Comparison of ENCODE assay signal across 8 mouse cellular contexts in genomic region chr15:89140048-89140658, GRCm38 (mm10). TPM values are rescaled to one million over a fixed set of nuclear protein-coding genes. Genes with fewer than 3 reads are reported as not detected.
A peak's percentile ranks its signal among the peaks of the same experiment; 100 is the strongest.
DNase-seq lines count a peak whose midpoint lies in the region; ATAC-seq and TF ChIP-seq lines count a peak whose summit lies in the region.
"Had no signal": no experiment of that assay in that cellular context is flagged by ENCODE, and none has a peak within 500 bp of the region (broad histone marks: within the 10 kb centered on the region; RNA-seq: fewer than 3 reads in every experiment).

No protein-coding gene starts in this region.

- under 1% methylated on average over 53 of the region's 53 CpGs for WGBS in forebrain, embryonic 12.5 days
- WGBS in stomach, embryonic 16.5 days = 0% methylated on average over 53 of the region's 53 CpGs

- peak overlapping the region; percentile 52 for H3K4me3 ChIP-seq in forebrain, embryonic 12.5 days (replicated peaks)
- H3K4me3 ChIP-seq in left cerebral cortex, adult 2 months = peak overlapping the region; percentile 63
- H3K4me3 ChIP-seq in stomach, embryonic 16.5 days (replicated peaks; ENCODE audit: low read length) = peak overlapping the region; percentile 42
- H3K4me3 ChIP-seq: erythroblast, embryonic 14.5 days had no signal

- H3K4me2 ChIP-seq in forebrain, embryonic 12.5 days = peak overlapping the region; percentile 97
- H3K4me2 ChIP-seq in stomach, embryonic 16.5 days (ENCODE audit: low read depth, low read length) = peak overlapping the region; percentile 61

- peaks cover 33% of the 10 kb centered on the region for H3K4me1 ChIP-seq in forebrain, embryonic 12.5 days
- peaks cover 5% of the 10 kb centered on the region for H3K4me1 ChIP-seq in stomach, embryonic 16.5 days (ENCODE audit: control insufficient read depth, insufficient read depth, low read length)

- H3K9me3 ChIP-seq in forebrain, embryonic 12.5 days = no peaks in the 10 kb centered on the region
- no peaks in the 10 kb centered on the region for H3K9me3 ChIP-seq in stomach, embryonic 16.5 days (replicated peaks; ENCODE audit: control insufficient read depth, low read length)

- H3K27me3 ChIP-seq in forebrain, embryonic 12.5 days = peaks cover 19% of the 10 kb centered on the region
- peaks cover 24% of the 10 kb centered on the region for H3K27me3 ChIP-seq in stomach, embryonic 16.5 days (ENCODE audit: control insufficient read depth, insufficient read depth, low read length)

- peaks cover 29% of the 10 kb centered on the region for H3K36me3 ChIP-seq in forebrain, embryonic 12.5 days (replicated peaks)
- no peaks in the 10 kb centered on the region for H3K36me3 ChIP-seq in stomach, embryonic 16.5 days (ENCODE audit: control insufficient read depth, insufficient read depth, low read length)

- ATAC-seq in CD4-positive, CD25-positive, alpha-beta regulatory T cell, adult 4 months = peak; percentile 66
- ATAC-seq in forebrain, embryonic 12.5 days (ENCODE audit: low FRiP score) = peak; percentile 61
- ATAC-seq in megakaryocyte, adult 5-6 weeks (ENCODE audit: poor library complexity, severe bottlenecking) = 0 out of 2 replicates have a peak, but pooled peaks have one; percentile 23
- ATAC-seq in stomach, embryonic 16.5 days (ENCODE audit: insufficient read depth, low FRiP score) = peak; percentile 46; the same call in 1 of the 2 replicates

- TF ChIP-seq CTCF in left cerebral cortex, adult 2 months (IDR thresholded peaks at IDR 0.05) = no peak

- intact Hi-C loops in heart, postnatal 25 days (cut with DNase I) = no loop called here
- intact Hi-C loops in left cerebral cortex, adult 2 months (cut with DNase I) = no loop called here

- DNase-seq in adrenal gland, postnatal 36 days = peak; percentile 44 to 47
- DNase-seq in heart, postnatal 25 days (ENCODE audit: low spot score) = peak; percentile 62
- peak; percentile 54 to 82 for DNase-seq in left cerebral cortex, adult 2 months (ENCODE audit: extremely low spot score in 1 of 2, low spot score in 2 of 2)

- H3K27ac ChIP-seq in forebrain, embryonic 12.5 days = peak overlapping the region; percentile 56
- peak overlapping the region; percentile 87 for H3K27ac ChIP-seq in left cerebral cortex, adult 2 months
- H3K27ac ChIP-seq in stomach, embryonic 16.5 days (ENCODE audit: low read length) = no peak overlapping the region

- H3K9ac ChIP-seq in forebrain, embryonic 12.5 days = peak overlapping the region; percentile 77
- peak overlapping the region; percentile 59 for H3K9ac ChIP-seq in stomach, embryonic 16.5 days (ENCODE audit: low read length)

RNA-seq across cellular contexts. Expression of gene Mapk12, which starts 0.3 kb away (rescaled TPM):
- 1 to 10 TPM; 5.2 to 5.6 TPM for polyA plus RNA-seq in CD4-positive, CD25-positive, alpha-beta regulatory T cell, adult 4 months (2017; shearing (Covaris generic))
- total RNA-seq in adrenal gland, postnatal 36 days (2021) = 10 to 100 TPM in 1 of 2 experiments, 1 to 10 TPM in 1; 8.8 to 10.6 TPM
- 14.2 and 16.7 TPM in 2 replicates for polyA plus RNA-seq in forebrain, embryonic 12.5 days (2016; fragmentation: Nextera tagmentation; extraction: Ambion mirVana)
- total RNA-seq in heart, postnatal 25 days (2021) = 10 to 100 TPM; 20.1 to 22.3 TPM
- total RNA-seq in left cerebral cortex, adult 2 months (2021) = 1 to 10 TPM; 8.3 to 9.3 TPM
- 0.64 and 0.65 TPM in 2 replicates for total RNA-seq in megakaryocyte, adult 5-6 weeks (2015)
- not detected in 2 replicates for total RNA-seq in megakaryocyte, adult 5-6 weeks (2017)
- polyA plus RNA-seq in stomach, embryonic 16.5 days (2015; fragmentation: Nextera tagmentation; extraction: Ambion mirVana) = 3.6 and 6.0 TPM in 2 replicates

RNA-seq across cellular contexts. Expression of gene Mapk11, which starts 9.3 kb away (rescaled TPM):
- 10 to 100 TPM; 21.7 to 39.5 TPM for polyA plus RNA-seq in CD4-positive, CD25-positive, alpha-beta regulatory T cell, adult 4 months (2017; shearing (Covaris generic))
- 1 to 10 TPM; 2.5 to 3.7 TPM for total RNA-seq in adrenal gland, postnatal 36 days (2021)
- 46.9 and 47.4 TPM in 2 replicates for polyA plus RNA-seq in forebrain, embryonic 12.5 days (2016; fragmentation: Nextera tagmentation; extraction: Ambion mirVana)
- total RNA-seq in heart, postnatal 25 days (2021) = 1 to 10 TPM; 1.4 to 2.1 TPM
- total RNA-seq in left cerebral cortex, adult 2 months (2021) = 10 to 100 TPM; 61.8 to 63.5 TPM
- total RNA-seq in megakaryocyte, adult 5-6 weeks (2015) = 0.40 and 0.43 TPM in 2 replicates
- 0.24 and 0.51 TPM in 2 replicates for total RNA-seq in megakaryocyte, adult 5-6 weeks (2017)
- 5.1 and 6.0 TPM in 2 replicates for polyA plus RNA-seq in stomach, embryonic 16.5 days (2015; fragmentation: Nextera tagmentation; extraction: Ambion mirVana)
- polyA plus RNA-seq: erythroblast, embryonic 14.5 days had no signal

RNA-seq across cellular contexts. Expression of gene Hdac10, which starts 11.7 kb away (rescaled TPM):
- 10 to 100 TPM; 34.9 to 63.5 TPM for polyA plus RNA-seq in CD4-positive, CD25-positive, alpha-beta regulatory T cell, adult 4 months (2017; shearing (Covaris generic))
- total RNA-seq in adrenal gland, postnatal 36 days (2021) = 10 to 100 TPM in 1 of 2 experiments, 1 to 10 TPM in 1; 9.9 to 14.3 TPM
- 20.5 TPM in 2 replicates for polyA plus RNA-seq in forebrain, embryonic 12.5 days (2016; fragmentation: Nextera tagmentation; extraction: Ambion mirVana)
- total RNA-seq in heart, postnatal 25 days (2021) = 1 to 10 TPM; 7.4 to 8.3 TPM
- 10 to 100 TPM; 16.8 to 17.3 TPM for total RNA-seq in left cerebral cortex, adult 2 months (2021)
- 5.3 and 7.8 TPM in 2 replicates for total RNA-seq in megakaryocyte, adult 5-6 weeks (2015)
- 11.0 and 12.8 TPM in 2 replicates for total RNA-seq in megakaryocyte, adult 5-6 weeks (2017)
- 23.7 and 26.0 TPM in 2 replicates for polyA plus RNA-seq in stomach, embryonic 16.5 days (2015; fragmentation: Nextera tagmentation; extraction: Ambion mirVana)

RNA-seq across cellular contexts. Expression of gene Tubgcp6, which starts 17.2 kb away (rescaled TPM):
- 10 to 100 TPM; 16.0 to 17.5 TPM for polyA plus RNA-seq in CD4-positive, CD25-positive, alpha-beta regulatory T cell, adult 4 months (2017; shearing (Covaris generic))
- 10 to 100 TPM; 13.4 to 16.4 TPM for total RNA-seq in adrenal gland, postnatal 36 days (2021)
- 27.4 and 27.7 TPM in 2 replicates for polyA plus RNA-seq in forebrain, embryonic 12.5 days (2016; fragmentation: Nextera tagmentation; extraction: Ambion mirVana)
- 1 to 10 TPM; 8.8 to 9.4 TPM for total RNA-seq in heart, postnatal 25 days (2021)
- total RNA-seq in left cerebral cortex, adult 2 months (2021) = 10 to 100 TPM; 34.7 to 35.3 TPM
- total RNA-seq in megakaryocyte, adult 5-6 weeks (2015) = 11.0 and 15.5 TPM in 2 replicates
- total RNA-seq in megakaryocyte, adult 5-6 weeks (2017) = 16.0 and 17.3 TPM in 2 replicates
- polyA plus RNA-seq in stomach, embryonic 16.5 days (2015; fragmentation: Nextera tagmentation; extraction: Ambion mirVana) = 13.2 and 13.5 TPM in 2 replicates

RNA-seq across cellular contexts. Expression of gene Plxnb2, which starts 40.4 kb away (rescaled TPM):
- polyA plus RNA-seq in CD4-positive, CD25-positive, alpha-beta regulatory T cell, adult 4 months (2017; shearing (Covaris generic)) = 1 to 10 TPM in 1 of 2 experiments, under 1 TPM in 1; 0.85 to 2.8 TPM
- total RNA-seq in adrenal gland, postnatal 36 days (2021) = 100 to 1,000 TPM; 110 to 130 TPM
- 174 and 182 TPM in 2 replicates for polyA plus RNA-seq in forebrain, embryonic 12.5 days (2016; fragmentation: Nextera tagmentation; extraction: Ambion mirVana)
- 10 to 100 TPM; 81.5 to 86.1 TPM for total RNA-seq in heart, postnatal 25 days (2021)
- 10 to 100 TPM; 49.4 to 53.3 TPM for total RNA-seq in left cerebral cortex, adult 2 months (2021)
- total RNA-seq in megakaryocyte, adult 5-6 weeks (2015) = 95.9 and 101 TPM in 2 replicates
- 111 and 118 TPM in 2 replicates for total RNA-seq in megakaryocyte, adult 5-6 weeks (2017)
- 153 and 178 TPM in 2 replicates for polyA plus RNA-seq in stomach, embryonic 16.5 days (2015; fragmentation: Nextera tagmentation; extraction: Ambion mirVana)

Comparison
In these comparisons a context has a peak if more than half of its experiments do, and no peak if none do; other contexts are left out.
1. RNA of gene Mapk12, which starts 0.3 kb away (total RNA-seq): 20.1 to 22.3 TPM in heart, postnatal 25 days, 8.8 to 10.6 TPM in adrenal gland, postnatal 36 days and 8.3 to 9.3 TPM in left cerebral cortex, adult 2 months; 0.64 to 0.65 TPM in megakaryocyte, adult 5-6 weeks; every median in the first group is over 4 times any median in the second.
2. RNA of gene Mapk11, which starts 9.3 kb away (total RNA-seq): 61.8 to 63.5 TPM in left cerebral cortex, adult 2 months; 2.5 to 3.7 TPM in adrenal gland, postnatal 36 days, 1.4 to 2.1 TPM in heart, postnatal 25 days and 0.24 to 0.51 TPM in megakaryocyte, adult 5-6 weeks; every median in the first group is over 10 times any median in the second.
3. Peak in every context shown above with its lines, with median percentiles within 50 percentile points of each other: ATAC-seq, DNase-seq and H3K4me3 ChIP-seq.